Mouse (Mus musculus) bone marrow, adult 2 months (tissue): ENCODE data around the gene AF067061.
"Not testable (repeated sequence)": the region's sequence is repeated elsewhere in the genome, so short reads cannot be mapped to it uniquely, and the experiment has no call there.

Experiments
- CTCF ChIP-seq: fragments of 200-500 bp; IDR thresholded peaks from 2 replicates; pipeline ENCODE4 v1.5.1; 2011; ENCODE audit warnings: low read length, control low read depth; ENCODE audit not compliant: control insufficient read depth, insufficient read depth
- POLR2A ChIP-seq: fragments of 200-500 bp; IDR thresholded peaks from 2 replicates; pipeline ENCODE4 v1.6.1; 2011; ENCODE audit warnings: low read depth, mild to moderate bottlenecking, control low read depth, low read length, borderline replicate concordance; ENCODE audit not compliant: control insufficient read depth

DNA sequence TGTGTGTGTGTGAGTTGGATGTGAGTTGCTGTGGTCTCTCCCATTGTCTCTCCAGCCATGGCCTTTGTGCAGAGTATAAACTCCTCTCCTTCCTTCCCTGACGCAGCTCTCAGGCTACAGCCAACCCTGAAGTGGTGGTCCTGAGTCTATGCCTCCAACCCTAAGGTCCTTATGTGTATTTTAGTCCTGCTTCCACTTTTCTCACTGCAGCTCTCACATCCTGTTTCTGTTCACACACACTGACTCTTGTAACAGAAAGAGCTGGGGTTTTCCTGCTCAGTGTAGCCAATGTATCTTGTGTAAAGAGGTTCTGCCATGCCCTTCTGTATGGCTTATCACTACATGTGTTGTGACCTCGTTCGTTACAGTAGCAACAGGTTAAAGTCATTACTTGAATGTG is 3.2 kb upstream of the AF067061 start:
- not testable (repeated sequence) for TF ChIP-seq POLR2A, CTCF
